Mouse (Mus musculus): ENCODE results near the gene Sync.

- TF ChIP-seq POLR2A (IDR thresholded peaks at IDR 0.05; ENCODE audit: low read depth, low read length) (no peak), CTCF (conservative IDR thresholded peaks at IDR 0.05; ENCODE audit: insufficient read depth, insufficient read length, low read depth, low read length) (no peak)
These were observed 28.3 kb upstream of the Sync start for GRCm38 (mm10) chr4:129259101-129259500.
